Mouse (Mus musculus): ENCODE measurements around the gene Dis3l2.

- TF ChIP-seq CTCF (IDR thresholded peaks at IDR 0.05; ENCODE audit: control insufficient read depth, insufficient read depth, low read length) (no peak), POLR2A (IDR thresholded peaks at IDR 0.05; ENCODE audit: borderline replicate concordance, control insufficient read depth, low read depth, low read length) (no peak)
Observed at GRCm38 (mm10) chr1:86691027-86691426, 12.6 kb upstream of the Dis3l2 start.

Data from bone marrow, adult 2 months (tissue).